Mouse (Mus musculus) intestine, embryonic 14.5 days (tissue): ENCODE data around the gene 0610030E20Rik. TPM values are rescaled to one million over a fixed set of nuclear protein-coding genes. Genes with fewer than 3 reads are reported as not detected.

Experiments
- ATAC-seq: fragments of 200-750 bp; cut with Nextera tagmentation; replicated peaks from 2 replicates; pipeline ENCODE4 v1.8.0; 2017; ENCODE audit warnings: low read depth, moderate number of reproducible peaks, moderate TSS enrichment, moderate library complexity; ENCODE audit not compliant: low FRiP score, low TSS enrichment
- DNase-seq: peaks from one replicate; pipeline ENCODE4 v3.0.0-alpha.2; 2018; ENCODE audit warnings: low spot score
- H3K27ac ChIP-seq: fragments of 300-500 bp; sonication (generic); 2 replicates; pipeline ENCODE4 v1.5.1; 2014; ENCODE audit warnings: low read depth, mild to moderate bottlenecking, control low read depth
- H3K27me3 ChIP-seq: fragments of 300-500 bp; sonication (generic); replicated peaks from 2 replicates; pipeline ENCODE4 v1.6.1; 2014; ENCODE audit warnings: low read length, control low read depth; ENCODE audit not compliant: control insufficient read depth, insufficient read depth
- H3K36me3 ChIP-seq: fragments of 300-500 bp; sonication (generic); 2 replicates; pipeline ENCODE4 v1.6.1; 2014; ENCODE audit warnings: low read length, control low read depth; ENCODE audit not compliant: control insufficient read depth, insufficient read depth
- H3K4me1 ChIP-seq: fragments of 300-500 bp; sonication (generic); replicated peaks from 2 replicates; pipeline ENCODE4 v1.6.1; 2014; ENCODE audit warnings: low read length, control low read depth, mixed read lengths; ENCODE audit not compliant: control insufficient read depth, insufficient read depth
- H3K4me2 ChIP-seq: fragments of 300-500 bp; sonication (generic); 2 replicates; pipeline ENCODE4 v1.6.1; 2014; ENCODE audit warnings: low read length
- H3K4me3 ChIP-seq: fragments of 300-500 bp; sonication (generic); 2 replicates; pipeline ENCODE4 v1.5.1; 2014; ENCODE audit warnings: low read depth, low read length, control low read depth, mixed read lengths
- H3K9ac ChIP-seq: fragments of 300-500 bp; sonication (generic); 2 replicates; pipeline ENCODE4 v1.6.1; 2014; ENCODE audit warnings: mild to moderate bottlenecking, low read length
- H3K9me3 ChIP-seq: fragments of 300-500 bp; sonication (generic); 2 replicates; pipeline ENCODE4 v1.6.1; 2016; ENCODE audit warnings: low read length, control low read depth; ENCODE audit not compliant: control insufficient read depth
- WGBS: fragments of 180-500 bp; shearing (Covaris S2); extraction: QIAGEN DNeasy Blood & Tissue Kit; methylation state at CpG from one replicate; pipeline ENCODE4 v1.1.7; 2014; 5-methylcytosine and 5-hydroxymethylcytosine counted together
- polyA plus RNA-seq: library from polyadenylated mRNA; unstranded; fragments of >200 nt; fragmentation: Nextera tagmentation; extraction: Ambion mirVana; gene quantifications from 2 replicates; pipeline ENCODE4 v1.2.1, GENCODE M21; 2014

The 0610030E20Rik gene
- polyA plus RNA-seq, 1 experiment from 2014 or later: 25.0 TPM

DNA sequence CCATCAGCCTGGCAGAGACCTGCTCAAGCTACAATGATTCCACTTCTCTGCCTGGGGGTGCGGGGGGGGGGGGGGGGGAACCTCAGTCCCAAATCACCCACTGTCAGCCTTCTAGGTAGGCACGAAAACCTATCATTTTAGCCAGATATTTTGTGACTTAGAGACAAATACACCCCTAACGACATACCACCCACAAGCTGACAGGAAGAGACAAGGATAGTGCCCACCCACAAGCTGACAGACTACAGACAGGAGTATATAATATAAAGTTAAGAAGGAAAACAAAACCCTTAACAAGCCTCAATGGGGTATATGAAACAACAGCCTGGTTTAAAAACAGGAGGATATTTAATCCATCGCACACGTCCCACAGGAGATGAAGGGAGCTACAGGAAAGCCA lies 28.7 kb upstream of the 0610030E20Rik start:
- Histone ChIP-seq H3K4me2 (no peak overlapping the region), H3K4me1 (no peaks in the 10 kb centered on the region), H3K27me3 (no peaks in the 10 kb centered on the region), H3K27ac (no peak overlapping the region), H3K9me3 (no peaks in the 10 kb centered on the region), H3K9ac (no peak overlapping the region), H3K36me3 (peaks cover 76% of the 10 kb centered on the region), H3K4me3 (no peak overlapping the region)
- ATAC-seq (no peak), DNase-seq (no peak)
- WGBS: 92% methylated on average over 5 of the region's 5 CpGs

DNA sequence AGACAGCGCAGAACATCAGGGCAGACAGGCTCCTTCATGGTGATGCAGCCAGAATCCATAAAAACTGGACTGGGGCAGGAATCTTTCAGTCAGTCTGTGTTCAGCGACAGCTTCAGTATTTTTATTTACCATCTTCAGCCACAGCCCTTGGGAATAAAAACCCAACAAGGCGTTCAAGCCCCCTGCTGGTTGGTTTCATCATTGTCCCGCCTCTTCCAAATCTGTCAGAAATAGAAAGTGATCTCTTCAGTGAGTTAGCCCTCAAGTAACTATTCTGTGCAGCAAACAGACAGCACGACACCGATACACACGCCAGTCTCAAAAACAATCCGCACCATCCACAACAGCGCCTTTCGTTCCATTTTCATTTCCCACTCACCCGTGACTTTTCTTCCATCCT lies 28.1 kb upstream of the 0610030E20Rik start:
- 80% methylated on average over 11 of the region's 11 CpGs for WGBS
- Histone ChIP-seq H3K4me1 (no peaks in the 10 kb centered on the region), H3K27ac (no peak overlapping the region), H3K27me3 (no peaks in the 10 kb centered on the region), H3K36me3 (peaks cover 82% of the 10 kb centered on the region), H3K4me2 (no peak overlapping the region), H3K9ac (no peak overlapping the region), H3K9me3 (no peaks in the 10 kb centered on the region), H3K4me3 (no peak overlapping the region)
- DNase-seq (peak; percentile 77), ATAC-seq (no peak)

DNA sequence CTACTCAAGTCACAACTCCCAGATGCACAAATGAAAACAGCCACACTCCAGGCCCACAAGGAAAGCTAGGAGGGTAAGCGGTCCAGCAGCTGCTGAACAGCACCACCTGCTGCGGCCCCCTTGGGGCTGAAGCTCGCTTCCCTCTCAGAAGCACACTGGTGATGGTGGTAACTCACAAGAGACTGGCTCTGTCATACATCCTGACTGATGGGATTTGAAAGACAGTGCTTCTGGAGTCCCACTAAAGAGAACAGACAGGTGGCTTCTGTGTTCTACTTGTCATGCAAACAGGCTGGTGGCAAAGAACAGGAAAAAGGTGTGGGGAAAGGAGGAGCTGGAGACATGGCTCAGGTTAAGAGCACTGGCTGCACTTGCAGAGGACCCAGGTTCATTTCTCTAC lies 24.2 kb upstream of the 0610030E20Rik start:
- H3K36me3 ChIP-seq: peaks cover 96% of the 10 kb centered on the region
- 95% methylated on average over 3 of the region's 3 CpGs for WGBS
- H3K9ac ChIP-seq: no peak overlapping the region

DNA sequence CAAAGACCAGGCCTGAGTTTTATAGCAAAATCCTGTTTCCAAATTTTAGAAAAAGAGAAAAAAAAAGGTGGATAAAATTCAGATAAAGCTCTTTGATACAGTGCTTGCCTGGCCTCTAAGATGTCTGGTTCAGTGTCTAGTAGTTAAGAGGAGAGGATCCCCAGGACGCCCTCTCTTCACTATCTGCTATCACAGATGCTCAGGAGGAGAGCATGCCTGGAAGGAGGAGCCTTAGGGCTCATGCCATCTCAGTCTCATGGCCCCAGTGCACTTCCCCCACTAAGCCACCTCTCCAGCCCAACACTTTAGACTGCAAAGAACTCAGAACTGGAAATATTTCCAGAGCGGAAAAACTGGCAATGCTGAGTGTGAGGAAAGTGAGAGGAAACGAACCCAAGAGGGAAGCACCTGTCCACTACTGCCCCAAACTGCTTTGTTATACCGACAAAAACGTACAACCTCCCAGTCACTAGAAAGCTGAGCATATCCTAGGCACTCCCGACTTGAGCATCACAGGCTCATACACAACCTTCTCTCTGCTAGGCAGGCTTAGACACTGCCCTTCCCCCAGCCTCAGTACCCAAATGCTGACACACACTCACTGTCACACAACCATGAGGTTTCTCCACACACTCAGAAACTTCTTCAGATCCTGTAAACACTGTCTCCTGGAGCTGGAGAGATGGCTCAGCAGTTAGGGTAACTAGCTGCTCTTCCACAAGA lies 23.2 kb upstream of the 0610030E20Rik start:
- H3K4me1 ChIP-seq: no peaks in the 10 kb centered on the region
- H3K4me2 ChIP-seq: no peak overlapping the region
- no peak overlapping the region for H3K4me3 ChIP-seq
- DNase-seq (no peak), ATAC-seq (no peak)
- H3K27ac ChIP-seq: no peak overlapping the region
- H3K9ac ChIP-seq: no peak overlapping the region
- no peaks in the 10 kb centered on the region for H3K9me3 ChIP-seq
- no peaks in the 10 kb centered on the region for H3K27me3 ChIP-seq
- H3K36me3 ChIP-seq: peaks cover 97% of the 10 kb centered on the region
- 91% methylated on average over 6 of the region's 6 CpGs for whole genome bisulfite sequencing

More for the DNA sequence above, 24.2 kb upstream of the 0610030E20Rik start:
- no peaks in the 10 kb centered on the region for H3K27me3 ChIP-seq
- no peaks in the 10 kb centered on the region for H3K9me3 ChIP-seq
- H3K27ac ChIP-seq: no peak overlapping the region
- H3K4me2 ChIP-seq: no peak overlapping the region
- DNase-seq (no peak), ATAC-seq (no peak)
- no peaks in the 10 kb centered on the region for H3K4me1 ChIP-seq
- no peak overlapping the region for H3K4me3 ChIP-seq

DNA sequence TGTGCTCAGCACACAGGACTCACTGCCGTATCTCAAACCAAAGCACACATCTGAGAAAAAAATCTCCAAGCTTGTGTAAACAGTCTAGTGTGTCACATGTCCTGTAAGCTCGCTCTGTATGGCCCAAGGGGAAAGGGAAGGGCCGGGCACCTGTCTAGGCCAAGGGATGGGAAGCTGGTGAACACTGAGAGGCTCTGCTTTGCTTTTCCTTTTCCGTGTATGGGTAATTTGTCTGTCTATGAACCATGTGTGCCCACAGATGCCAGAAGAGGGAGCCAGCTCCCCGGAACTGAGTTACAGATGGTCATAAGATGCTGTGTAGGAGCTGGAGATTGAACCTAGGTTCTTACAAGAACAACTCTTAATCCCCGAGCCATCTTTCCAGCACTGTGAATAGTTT lies 20.8 kb upstream of the 0610030E20Rik start:
- H3K36me3 ChIP-seq: peaks cover 97% of the 10 kb centered on the region
- H3K4me2 ChIP-seq: no peak overlapping the region
- DNase-seq (no peak), ATAC-seq (peak; percentile 58; the same call in 1 of the 2 replicates)
- H3K9me3 ChIP-seq: no peaks in the 10 kb centered on the region
- H3K4me3 ChIP-seq: no peak overlapping the region
- H3K27me3 ChIP-seq: no peaks in the 10 kb centered on the region
- no peaks in the 10 kb centered on the region for H3K4me1 ChIP-seq
- 66% methylated on average over 6 of the region's 6 CpGs for WGBS
- H3K9ac ChIP-seq: no peak overlapping the region
- no peak overlapping the region for H3K27ac ChIP-seq

DNA sequence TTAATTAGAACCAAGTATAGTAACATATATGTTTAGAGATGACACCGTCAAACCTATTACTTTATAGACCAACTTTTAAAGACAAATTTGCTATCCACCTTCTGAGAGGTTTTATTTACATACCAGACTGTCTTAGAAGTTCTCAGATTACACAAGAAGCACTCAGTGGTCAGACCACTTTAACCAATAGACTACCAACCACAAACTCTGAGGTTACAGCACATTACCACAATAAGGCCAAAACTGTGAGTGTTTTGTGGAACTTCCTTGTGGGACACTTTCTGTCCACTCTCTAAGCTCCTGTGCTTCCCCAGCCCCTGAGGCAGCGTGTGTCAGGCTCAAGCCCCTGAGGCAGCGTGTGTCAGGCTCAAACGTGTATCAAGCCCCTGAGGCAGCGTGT lies 18.1 kb upstream of the 0610030E20Rik start:
- peaks cover 95% of the 10 kb centered on the region for H3K36me3 ChIP-seq
- no peaks in the 10 kb centered on the region for H3K9me3 ChIP-seq
- 82% methylated on average over 5 of the region's 5 CpGs for WGBS
- H3K27me3 ChIP-seq: no peaks in the 10 kb centered on the region
- no peak overlapping the region for H3K27ac ChIP-seq
- no peak overlapping the region for H3K4me3 ChIP-seq
- ATAC-seq (no peak), DNase-seq (no peak)
- no peak overlapping the region for H3K9ac ChIP-seq
- H3K4me2 ChIP-seq: no peak overlapping the region
- H3K4me1 ChIP-seq: no peaks in the 10 kb centered on the region

DNA sequence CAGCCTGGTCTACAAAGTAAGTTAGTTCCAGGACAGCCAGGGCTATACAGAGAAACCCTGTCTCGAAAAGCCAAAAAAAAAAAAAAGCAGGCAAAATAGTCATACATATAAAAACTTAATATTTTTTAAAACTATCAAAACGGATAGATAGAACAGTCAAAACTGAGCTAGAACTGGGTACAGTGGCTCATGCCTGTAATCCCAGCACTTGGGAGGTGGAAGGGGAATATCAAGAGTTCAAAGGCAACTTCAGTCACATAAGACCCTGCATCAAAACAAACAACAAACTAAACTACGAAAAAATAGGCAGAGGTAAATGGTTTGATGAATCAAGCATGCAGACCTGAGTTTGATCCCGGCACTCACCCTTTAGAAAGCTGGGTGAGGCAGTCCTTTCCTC lies 17.0 kb upstream of the 0610030E20Rik start:
- ATAC-seq (no peak), DNase-seq (no peak)
- Histone ChIP-seq H3K9ac (no peak overlapping the region), H3K4me2 (no peak overlapping the region), H3K27me3 (no peaks in the 10 kb centered on the region), H3K27ac (no peak overlapping the region), H3K4me3 (no peak overlapping the region), H3K4me1 (no peaks in the 10 kb centered on the region), H3K9me3 (no peaks in the 10 kb centered on the region), H3K36me3 (peaks cover 91% of the 10 kb centered on the region)
- WGBS: 86% methylated on average over 4 of the region's 4 CpGs

DNA sequence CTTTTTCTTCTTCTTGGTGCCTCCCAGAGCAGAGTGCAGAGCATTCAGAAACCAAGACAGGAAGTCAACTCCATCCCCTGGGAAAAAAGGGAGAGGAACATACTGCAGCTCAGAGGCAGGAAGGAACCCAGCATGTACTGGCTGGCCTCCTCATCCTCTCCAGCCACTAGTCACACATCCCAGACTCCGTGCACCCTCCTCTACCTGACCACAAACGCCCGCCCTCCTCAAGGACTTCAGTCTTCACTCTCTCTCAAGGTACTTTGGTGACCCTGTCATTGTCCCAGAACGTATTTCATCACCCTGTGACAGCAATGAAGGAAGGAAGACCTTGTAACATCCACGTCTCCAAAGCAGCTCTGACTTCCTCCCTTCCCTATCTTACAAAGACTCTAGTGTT lies 14.0 kb upstream of the 0610030E20Rik start:
- Histone ChIP-seq H3K9me3 (no peaks in the 10 kb centered on the region), H3K27me3 (no peaks in the 10 kb centered on the region), H3K36me3 (peaks cover 93% of the 10 kb centered on the region), H3K4me3 (no peak overlapping the region), H3K4me2 (no peak overlapping the region), H3K4me1 (no peaks in the 10 kb centered on the region), H3K27ac (no peak overlapping the region), H3K9ac (no peak overlapping the region)
- ATAC-seq (no peak), DNase-seq (no peak)
- 81% methylated on average over 5 of the region's 5 CpGs for WGBS

DNA sequence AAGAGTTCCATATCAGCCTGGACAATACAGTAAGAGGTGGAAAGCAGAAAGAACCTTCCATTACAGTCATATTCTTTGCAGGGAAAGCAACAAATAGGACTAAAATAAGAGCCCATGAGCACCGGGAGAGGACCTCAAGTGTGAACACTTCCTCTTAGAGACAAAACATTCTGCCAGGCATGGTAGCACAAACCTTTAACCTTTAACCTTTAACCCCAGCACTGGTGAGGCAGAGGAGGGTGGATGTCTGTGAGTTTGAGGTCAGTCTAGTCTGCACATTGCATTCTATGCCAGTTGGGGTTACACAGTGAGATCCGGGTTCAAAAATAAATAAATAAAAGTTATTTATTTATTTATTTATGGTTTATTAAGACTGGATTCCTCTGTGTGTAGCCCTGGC lies 6.6 kb upstream of the 0610030E20Rik start:
- no peak for DNase-seq
- no peak; the same call in 1 of the 2 replicates for ATAC-seq
- peaks cover 51% of the 10 kb centered on the region for H3K36me3 ChIP-seq
- no peaks in the 10 kb centered on the region for H3K27me3 ChIP-seq
- WGBS: 48% methylated on average over 2 of the region's 2 CpGs
- peaks cover 11% of the 10 kb centered on the region for H3K4me1 ChIP-seq
- no peak overlapping the region for H3K4me3 ChIP-seq
- no peak overlapping the region for H3K4me2 ChIP-seq
- H3K9me3 ChIP-seq: no peaks in the 10 kb centered on the region
- no peak overlapping the region for H3K27ac ChIP-seq
- no peak overlapping the region for H3K9ac ChIP-seq
